In the genomic region with DNA sequence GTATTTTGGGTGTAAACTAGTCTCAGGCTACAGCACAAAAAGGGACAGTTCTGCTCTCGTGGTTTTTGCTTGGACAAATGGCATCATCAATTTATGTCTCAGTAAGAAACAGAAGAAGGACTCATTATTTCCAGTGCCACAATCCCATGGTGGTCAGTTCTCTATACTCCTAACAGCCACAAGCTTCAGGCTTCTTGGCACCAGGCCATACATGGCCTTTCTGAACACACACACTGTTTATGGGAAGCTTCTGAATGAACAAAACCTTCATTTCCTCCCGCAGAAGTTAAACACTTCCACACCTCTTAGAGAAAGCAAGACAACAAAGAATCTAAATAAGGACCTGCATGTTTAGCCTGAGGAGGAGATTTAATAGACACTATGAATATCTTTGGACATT, we compare ENCODE assay signal across 10 mouse cellular contexts.
DNase-seq lines count a peak whose midpoint lies in the region; ATAC-seq lines count a peak whose summit lies in the region.
"Had no signal": no experiment of that assay in that cellular context is flagged by ENCODE, and none has a peak within 500 bp of the region (broad histone marks: within the 10 kb centered on the region; RNA-seq: fewer than 3 reads in every experiment).

No protein-coding gene starts in this region.

- no peaks in the 10 kb centered on the region for H3K27me3 ChIP-seq in hindbrain, embryonic 16.5 days (replicated peaks; ENCODE audit: control insufficient read depth, insufficient read depth, low read length)
- H3K27me3 ChIP-seq: embryonic facial prominence, embryonic 15.5 days had no signal

- no peak overlapping the region for H3K9ac ChIP-seq in hindbrain, embryonic 16.5 days (ENCODE audit: low read depth, low read length)
- H3K9ac ChIP-seq: embryonic facial prominence, embryonic 15.5 days; liver, embryonic 14.5 days had no signal

- H3K4me2 ChIP-seq in hindbrain, embryonic 16.5 days (ENCODE audit: low read length) = no peak overlapping the region
- H3K4me2 ChIP-seq: embryonic facial prominence, embryonic 15.5 days had no signal

- WGBS in hindbrain, embryonic 16.5 days = 33% methylated on average over 2 of the region's 2 CpGs

- no peak overlapping the region for H3K4me3 ChIP-seq in hindbrain, embryonic 16.5 days (ENCODE audit: low read length)
- H3K4me3 ChIP-seq: embryonic facial prominence, embryonic 15.5 days; layer of hippocampus, adult 2 months had no signal

- peak overlapping the region; percentile 29; the same call in 1 of the 2 replicates for H3K27ac ChIP-seq in hindbrain, embryonic 16.5 days (ENCODE audit: low read depth, low read length)
- H3K27ac ChIP-seq: embryonic facial prominence, embryonic 15.5 days; layer of hippocampus, adult 2 months; liver, embryonic 14.5 days had no signal

- H3K36me3 ChIP-seq in hindbrain, embryonic 16.5 days (ENCODE audit: control insufficient read depth, insufficient read depth, low read length) = no peaks in the 10 kb centered on the region
- H3K36me3 ChIP-seq: embryonic facial prominence, embryonic 15.5 days had no signal

- DNase-seq in layer of hippocampus, postnatal 14 days (ENCODE audit: low spot score in 2 of 2) = peak; percentile 3 to 6
- DNase-seq in layer of hippocampus, adult 11-12 months (ENCODE audit: low spot score) = no peak
- peak; percentile 25 for DNase-seq in brain, adult 2 months (ENCODE audit: low read depth, low spot score)
- DNase-seq in cerebellum, adult 18-20 months = peak; percentile 14 to 31
- no peak for DNase-seq in spleen, adult 18-20 months

- peaks cover 10% of the 10 kb centered on the region for H3K4me1 ChIP-seq in hindbrain, embryonic 16.5 days (ENCODE audit: control insufficient read depth, insufficient read depth, low read depth, low read length)
- H3K4me1 ChIP-seq: embryonic facial prominence, embryonic 15.5 days had no signal

- peak; percentile 88 for ATAC-seq in hindbrain, embryonic 16.5 days
- ATAC-seq in frontal cortex, adult (ENCODE audit: low TSS enrichment) = no peak

- no peaks in the 10 kb centered on the region for H3K9me3 ChIP-seq in hindbrain, embryonic 16.5 days (ENCODE audit: control insufficient read depth, low read length)
- H3K9me3 ChIP-seq: embryonic facial prominence, embryonic 15.5 days had no signal

Comparison
In these comparisons a context has a peak if more than half of its experiments do, and no peak if none do; other contexts are left out.
1. DNase-seq: peak in layer of hippocampus, postnatal 14 days (2 of 2), brain, adult 2 months (single experiment) and cerebellum, adult 18-20 months (2 of 2); none in layer of hippocampus, adult 11-12 months (single experiment) and spleen, adult 18-20 months (0 of 2).